Mouse (Mus musculus) bone marrow, adult 2 months (tissue): ENCODE data around the gene Specc1.

Source experiments
- CTCF ChIP-seq: fragments of 200-500 bp; IDR thresholded peaks from 2 replicates; pipeline ENCODE4 v1.5.1; 2011; ENCODE audit warnings: low read length, control low read depth; ENCODE audit not compliant: control insufficient read depth, insufficient read depth
- POLR2A ChIP-seq: fragments of 200-500 bp; IDR thresholded peaks from 2 replicates; pipeline ENCODE4 v1.6.1; 2011; ENCODE audit warnings: low read depth, mild to moderate bottlenecking, control low read depth, low read length, borderline replicate concordance; ENCODE audit not compliant: control insufficient read depth

DNA sequence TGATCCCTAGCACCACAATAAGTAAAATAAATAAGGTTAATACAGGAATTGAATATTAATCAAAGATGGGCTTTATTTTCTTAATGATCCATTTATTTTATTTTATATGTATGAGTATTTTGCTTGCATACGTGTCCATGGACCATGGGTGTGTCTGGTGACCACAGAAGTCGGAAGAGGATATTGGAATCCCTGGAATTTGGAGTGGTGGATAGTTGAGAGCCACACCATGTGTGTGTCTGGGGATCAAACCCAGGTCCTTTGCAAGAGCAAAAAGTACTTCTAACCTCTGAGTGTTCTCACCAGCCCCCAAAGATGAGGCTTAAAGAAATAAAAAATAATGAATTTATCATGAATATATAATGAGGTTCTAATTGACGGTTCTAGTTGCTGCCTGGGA lies 132.1 kb downstream of the Specc1 start:
- no peak for TF ChIP-seq POLR2A
- no peak for TF ChIP-seq CTCF
